Mouse (Mus musculus) kidney, adult 18-20 months (tissue): ENCODE data around the gene Vav3.
A peak's percentile ranks its signal among the peaks of the same experiment; 100 is the strongest.

Experiments
- DNase-seq: peaks from one replicate; pipeline ENCODE4 v3.0.0; 2021

Gene Vav3

DNA sequence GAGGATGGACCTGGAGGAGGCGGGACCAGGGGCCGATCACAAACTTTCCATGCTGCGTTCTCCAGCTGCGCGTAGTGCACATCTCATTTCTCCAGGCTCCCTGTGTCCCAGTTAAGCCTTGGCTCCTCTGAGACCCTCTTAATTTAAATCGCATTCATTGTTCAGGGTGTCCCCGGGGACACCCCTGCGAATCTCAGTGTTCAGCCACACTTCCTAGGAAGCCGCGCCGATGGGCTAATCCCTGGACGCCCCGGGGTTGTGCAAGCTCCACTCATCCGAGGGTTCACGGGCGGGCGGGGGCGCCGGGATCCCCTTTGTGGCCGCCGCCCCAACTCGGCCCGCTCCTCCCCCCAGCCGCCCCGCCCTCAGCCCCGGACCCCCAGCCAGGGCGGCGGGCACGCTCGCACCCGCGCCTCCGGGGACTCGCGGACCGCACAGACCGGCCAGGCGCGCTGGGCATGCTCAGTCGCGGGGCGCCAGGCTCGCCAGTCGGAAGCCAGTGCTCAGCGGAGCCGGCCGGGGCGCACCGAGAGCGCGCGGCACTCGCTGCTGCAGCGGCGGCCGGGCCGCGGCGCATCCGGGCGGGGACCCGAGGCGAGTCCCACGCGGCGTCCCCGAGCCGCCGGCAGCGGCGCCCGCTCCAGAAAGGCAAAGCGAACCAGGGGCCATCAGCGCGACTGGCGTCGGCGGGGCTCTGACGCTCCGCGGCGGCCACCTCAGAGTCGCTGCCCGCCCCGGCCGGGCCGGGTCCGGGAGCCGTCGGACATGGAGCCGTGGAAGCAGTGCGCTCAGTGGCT, at the start of gene Vav3:
TSS of gene Vav3 (plus strand) at position 380 of the 797 bp plus-strand sequence.
- peak; percentile 66 for DNase-seq

- no peak for DNase-seq
Measured at GRCm38 (mm10) chr3:109298857-109299256, 41.6 kb upstream of the Vav3 start.

GRCm38 (mm10) chr3:109299303-109300074, 41.0 kb upstream of the Vav3 start:
- DNase-seq, result no peak

DNA sequence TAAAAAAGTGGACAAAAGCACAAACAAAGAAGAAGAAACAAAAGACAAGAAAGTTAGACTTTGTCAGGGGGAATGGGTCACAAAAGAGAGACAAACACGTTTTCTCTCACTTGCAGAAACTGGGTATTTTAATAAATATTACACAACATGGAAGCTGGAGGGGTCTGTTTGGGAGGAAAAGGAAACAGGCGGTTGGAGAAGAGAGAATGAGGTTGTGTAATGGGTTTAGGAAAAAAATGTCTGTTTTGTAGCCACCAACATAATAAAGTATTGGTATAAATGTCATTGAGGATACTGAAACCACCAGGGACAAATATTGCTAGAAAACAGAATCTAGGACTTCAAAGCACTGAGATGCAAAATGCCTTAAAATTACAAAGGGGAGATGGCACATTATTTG, 38.4 kb upstream of the Vav3 start:
- DNase-seq, result no peak

GRCm38 (mm10) chr3:109307406-109307805, 33.0 kb upstream of the Vav3 start:
- DNase-seq, result peak; percentile 56

GRCm38 (mm10) chr3:109308468-109308867, 32.0 kb upstream of the Vav3 start:
- no peak for DNase-seq

- peak; percentile 40 for DNase-seq
Measured at GRCm38 (mm10) chr3:109309317-109310265, 30.9 kb upstream of the Vav3 start.

DNA sequence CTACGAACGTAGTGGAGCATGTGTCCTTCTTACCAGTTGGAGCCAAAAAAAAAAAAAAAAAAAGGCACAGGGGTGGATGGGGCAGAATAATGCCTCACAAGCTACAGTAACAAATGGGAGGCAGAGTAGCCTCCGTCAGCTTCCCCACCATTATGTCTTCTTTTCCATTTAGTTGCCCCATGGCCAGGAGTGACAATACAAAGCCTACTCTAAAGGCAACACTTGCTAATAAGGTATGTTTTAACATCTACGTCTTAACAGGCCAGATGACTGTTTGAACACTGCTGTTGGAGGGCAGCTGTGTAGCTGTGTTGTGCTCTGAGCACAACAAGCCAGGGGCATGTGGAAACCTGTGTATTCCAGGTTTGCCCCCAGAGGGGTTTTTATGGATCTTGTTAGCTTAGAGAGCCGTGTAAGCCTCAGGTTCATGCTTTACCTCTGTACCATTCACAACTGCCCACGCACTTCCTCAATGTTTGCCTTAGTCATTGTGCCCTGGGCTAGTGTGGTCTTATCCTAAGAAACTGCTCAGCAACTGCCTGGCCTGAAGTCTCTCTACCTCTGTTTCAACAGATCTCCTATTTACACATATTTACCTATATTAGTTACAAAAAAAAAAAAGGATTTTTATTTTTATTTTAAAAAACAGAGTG, 29.2 kb upstream of the Vav3 start:
- no peak for DNase-seq

- DNase-seq, result no peak
Measured at GRCm38 (mm10) chr3:109311875-109312274, 28.6 kb upstream of the Vav3 start.

DNA sequence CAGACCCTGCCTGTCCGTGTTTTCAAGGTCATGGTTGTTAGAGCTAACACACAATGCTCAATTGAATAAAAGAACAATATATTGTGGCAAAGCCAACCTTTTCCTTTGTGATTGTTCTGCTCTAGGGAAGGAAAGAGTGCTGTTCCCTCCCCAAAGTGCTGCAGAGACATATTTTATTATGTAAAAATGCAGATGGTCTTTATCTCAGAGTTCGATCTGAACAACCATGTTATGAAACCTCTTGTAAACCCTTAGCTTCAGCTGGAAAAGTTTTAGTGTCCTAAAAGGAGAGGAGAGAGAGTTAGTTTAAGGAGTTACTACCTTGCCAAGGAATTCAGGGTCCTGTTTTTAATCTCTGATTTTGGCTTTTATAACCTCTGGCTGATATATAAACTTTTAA, 27.0 kb upstream of the Vav3 start:
- no peak for DNase-seq

DNA sequence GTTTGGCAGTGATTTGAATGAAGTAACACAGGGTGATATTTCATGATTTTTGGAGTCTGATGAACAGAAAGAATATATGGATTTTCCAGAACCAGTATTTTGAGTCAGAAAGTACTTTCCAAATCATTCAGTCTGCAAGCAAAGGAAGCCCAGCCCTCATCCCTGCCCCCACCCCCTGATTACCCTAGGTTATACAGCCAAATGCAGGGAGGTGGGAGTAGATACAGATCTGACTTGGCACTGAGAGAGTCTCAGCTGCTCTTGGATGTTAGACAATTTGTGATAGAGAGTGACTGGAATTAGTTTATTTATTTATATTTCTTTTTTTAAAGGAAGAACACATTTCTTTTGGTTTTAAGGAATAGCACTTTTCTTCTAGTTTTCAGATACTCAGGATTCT, 18.2 kb upstream of the Vav3 start:
- DNase-seq, result no peak

DNA sequence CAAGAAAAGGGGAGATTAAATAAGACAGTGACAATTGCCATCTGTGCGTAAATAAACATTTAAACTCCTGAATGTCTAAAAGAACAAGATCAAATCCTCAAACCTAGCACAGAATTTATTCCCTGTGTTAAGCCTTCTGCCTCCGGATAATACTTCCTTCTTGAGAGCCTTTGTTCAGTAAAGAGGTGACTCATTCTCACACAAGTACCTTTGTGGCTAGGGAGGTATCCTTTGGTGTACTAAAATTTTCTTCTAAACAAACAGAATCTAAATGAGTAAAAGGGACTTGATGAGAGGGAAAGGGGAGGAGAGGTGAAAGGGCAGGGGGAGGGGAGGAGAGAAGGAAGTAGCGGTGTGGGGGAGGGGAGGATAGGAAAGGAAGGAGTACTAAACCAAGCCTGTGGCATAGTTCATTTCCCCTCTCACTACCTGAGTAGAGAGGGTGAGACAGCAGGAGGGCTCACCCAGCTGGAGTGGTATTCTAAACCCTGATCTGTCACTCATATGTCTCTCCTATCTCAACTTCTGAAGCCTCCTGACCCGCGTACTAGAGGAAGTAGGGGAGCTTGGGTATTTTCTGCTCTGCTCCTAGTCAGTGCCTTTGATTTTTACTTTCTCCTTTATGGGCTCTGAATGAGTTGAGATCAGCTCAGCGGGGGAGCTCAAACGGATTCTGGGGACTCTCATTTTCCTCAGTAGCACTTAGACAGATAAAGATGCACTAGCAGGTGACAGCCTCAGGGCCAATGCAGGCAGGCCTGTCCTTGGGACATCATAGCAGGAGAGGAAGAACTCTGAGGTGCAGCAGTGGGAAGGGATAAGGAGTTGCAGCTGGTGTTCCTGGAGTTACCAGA, 16.8 kb upstream of the Vav3 start:
- DNase-seq, result no peak

DNA sequence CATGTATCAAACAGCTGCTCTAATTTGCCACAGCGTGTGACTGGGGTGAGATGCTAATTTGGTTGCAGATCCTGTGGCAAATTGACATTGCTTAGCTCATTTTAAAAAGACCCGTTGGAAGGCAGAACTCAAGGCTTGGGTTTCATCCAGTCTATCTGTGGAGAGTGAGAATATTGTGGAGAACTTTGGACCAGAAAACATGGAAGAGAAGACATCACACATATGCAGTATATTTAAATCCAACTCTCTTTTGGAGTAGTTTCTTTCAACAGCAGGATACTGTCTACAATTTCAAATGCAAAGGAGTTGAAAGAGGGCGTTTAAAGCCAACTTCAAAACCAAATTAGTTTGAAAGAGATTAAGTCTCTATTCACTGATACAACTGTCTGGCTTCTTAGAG, 13.3 kb upstream of the Vav3 start:
- DNase-seq, result no peak

GRCm38 (mm10) chr3:109332755-109333154, 7.7 kb upstream of the Vav3 start:
- DNase-seq, result no peak

DNA sequence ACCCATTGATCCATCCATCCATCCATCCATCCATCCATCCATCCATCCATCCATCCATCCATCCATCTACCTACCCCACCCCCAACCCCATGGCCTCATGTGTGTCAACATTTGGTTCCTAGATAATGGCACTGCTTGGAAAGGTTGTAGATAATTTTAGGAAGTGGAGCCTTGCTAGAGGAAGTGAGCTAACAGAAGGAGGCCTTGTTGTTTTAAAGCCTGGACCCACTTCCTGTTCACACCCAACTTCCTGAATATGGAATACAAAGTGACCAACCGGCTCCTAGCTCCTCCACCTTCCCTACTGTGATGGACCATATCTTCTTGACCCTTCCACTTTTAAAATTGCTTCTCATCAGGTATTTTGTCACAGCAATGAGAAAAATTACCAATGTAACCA, 5.0 kb upstream of the Vav3 start:
- no peak for DNase-seq

DNA sequence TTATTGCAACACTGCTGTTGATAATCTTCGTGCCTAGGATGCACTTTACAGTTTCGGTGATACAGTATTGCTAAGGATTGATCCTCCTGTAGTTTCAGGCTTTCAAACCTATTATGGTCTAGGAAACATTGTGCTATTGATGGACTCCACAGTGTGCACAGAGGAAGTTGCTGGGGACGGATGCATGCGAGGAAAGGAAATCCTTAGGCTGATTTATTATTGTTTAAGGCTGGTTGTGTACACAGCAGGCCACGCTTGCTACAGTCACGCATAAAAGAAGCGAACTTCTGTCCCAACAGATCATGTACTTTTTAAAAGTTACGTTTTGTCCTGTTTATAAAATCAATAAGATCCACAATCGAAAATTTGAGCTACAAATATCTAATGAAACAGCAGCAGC, 1.2 kb upstream of the Vav3 start:
- no peak for DNase-seq

DNA sequence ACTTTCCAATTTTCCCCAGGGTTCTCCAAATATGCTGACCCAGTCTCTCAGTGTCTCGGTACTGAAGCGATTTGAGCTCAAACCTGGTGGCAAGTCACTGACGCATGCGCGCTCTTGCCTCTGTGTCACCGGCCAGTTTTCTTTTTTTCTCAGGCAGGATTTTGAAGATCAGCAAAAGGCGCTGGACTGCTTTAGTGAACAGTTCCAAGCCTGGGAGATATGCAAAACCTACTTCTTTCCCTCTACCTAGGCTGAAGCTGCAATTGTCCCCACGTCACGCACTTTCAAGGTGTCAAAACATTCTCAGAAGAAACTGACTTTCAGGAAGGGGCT, 546 bp upstream of the Vav3 start:
- peak; percentile 54 for DNase-seq

DNA sequence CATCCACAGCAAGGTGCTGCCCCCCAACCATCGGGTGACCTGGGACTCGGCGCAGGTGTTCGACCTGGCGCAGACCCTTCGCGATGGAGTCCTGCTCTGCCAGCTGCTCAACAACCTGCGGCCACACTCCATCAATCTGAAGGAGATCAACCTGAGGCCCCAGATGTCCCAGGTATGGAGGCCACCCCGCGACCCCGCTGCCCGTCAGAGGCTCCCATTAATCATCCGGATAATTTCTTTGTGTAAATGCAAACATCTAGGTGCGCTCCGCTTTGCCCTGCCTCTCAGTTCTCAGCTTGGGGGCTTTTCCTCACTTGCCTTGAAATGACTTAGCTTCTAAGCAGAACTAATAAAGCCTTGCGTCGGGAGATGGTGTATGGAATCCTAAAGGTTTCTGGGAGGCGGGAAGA, 623 bp downstream of the Vav3 start:
- no peak for DNase-seq

GRCm38 (mm10) chr3:109341631-109342030, 1.2 kb downstream of the Vav3 start:
- DNase-seq, result peak; percentile 22

GRCm38 (mm10) chr3:109351956-109352684, 11.7 kb downstream of the Vav3 start:
- DNase-seq, result no peak

- DNase-seq, result no peak
Measured at GRCm38 (mm10) chr3:109352690-109353089, 12.2 kb downstream of the Vav3 start.
